Mouse (Mus musculus): ENCODE measurements at regions not wholly inside any gene's neighbourhood (a gene's known extent, or its start where the extent isn't known, plus 50 kb on each side); places are given as distances from the start of the nearest gene placed in this dataset.

GRCm38 (mm10) chr1:161345111-161345510, 50.1 kb upstream of the Tnfsf4 start:
- TF ChIP-seq EP300 (IDR thresholded peaks at IDR 0.05; ENCODE audit: low read depth), result no peak
- TF ChIP-seq CTCF (IDR thresholded peaks at IDR 0.05; ENCODE audit: low read depth), result no peak
